Mouse (Mus musculus): Measurements from ENCODE around the gene F11. TPM values are rescaled to one million over a fixed set of nuclear protein-coding genes. Genes with fewer than 3 reads are reported as not detected.

F11 gene
- polyA plus RNA-seq, 1 experiment from 2014 or later, result not detected

DNA sequence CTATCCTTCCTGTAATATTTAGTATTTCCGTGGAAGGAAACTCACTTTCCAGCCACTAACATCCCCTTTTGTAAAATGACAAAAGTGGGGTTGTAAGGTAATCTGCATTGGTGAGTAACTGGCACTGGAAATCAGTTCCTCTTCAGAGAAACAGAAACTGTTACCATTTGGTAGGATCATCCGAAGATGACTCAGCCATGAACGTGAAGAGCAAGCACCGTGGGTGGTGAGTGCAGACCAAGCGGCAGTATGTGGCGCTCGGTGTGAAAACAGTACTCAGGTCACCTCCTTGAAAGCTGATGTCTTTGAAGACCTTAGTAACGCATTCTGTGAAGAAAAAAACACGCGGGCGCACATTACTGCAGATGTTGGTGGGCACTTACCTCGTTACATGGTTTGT is 6.8 kb downstream of the F11 start:
- Histone ChIP-seq H3K4me1 (ENCODE audit: control insufficient read depth, insufficient read depth, low read depth, low read length) (no peaks in the 10 kb centered on the region), H3K36me3 (ENCODE audit: control insufficient read depth, insufficient read depth, low read length) (no peaks in the 10 kb centered on the region), H3K27me3 (replicated peaks; ENCODE audit: control insufficient read depth, insufficient read depth, low read length) (no peaks in the 10 kb centered on the region), H3K9me3 (ENCODE audit: control insufficient read depth, low read length) (no peaks in the 10 kb centered on the region), H3K9ac (ENCODE audit: low read depth, low read length) (no peak overlapping the region), H3K4me3 (ENCODE audit: low read length) (no peak overlapping the region), H3K27ac (ENCODE audit: low read depth, low read length) (no peak overlapping the region), H3K4me2 (ENCODE audit: low read length) (no peak overlapping the region)
- WGBS, result 82% methylated on average over 12 of the region's 12 CpGs
- no peak for ATAC-seq

DNA sequence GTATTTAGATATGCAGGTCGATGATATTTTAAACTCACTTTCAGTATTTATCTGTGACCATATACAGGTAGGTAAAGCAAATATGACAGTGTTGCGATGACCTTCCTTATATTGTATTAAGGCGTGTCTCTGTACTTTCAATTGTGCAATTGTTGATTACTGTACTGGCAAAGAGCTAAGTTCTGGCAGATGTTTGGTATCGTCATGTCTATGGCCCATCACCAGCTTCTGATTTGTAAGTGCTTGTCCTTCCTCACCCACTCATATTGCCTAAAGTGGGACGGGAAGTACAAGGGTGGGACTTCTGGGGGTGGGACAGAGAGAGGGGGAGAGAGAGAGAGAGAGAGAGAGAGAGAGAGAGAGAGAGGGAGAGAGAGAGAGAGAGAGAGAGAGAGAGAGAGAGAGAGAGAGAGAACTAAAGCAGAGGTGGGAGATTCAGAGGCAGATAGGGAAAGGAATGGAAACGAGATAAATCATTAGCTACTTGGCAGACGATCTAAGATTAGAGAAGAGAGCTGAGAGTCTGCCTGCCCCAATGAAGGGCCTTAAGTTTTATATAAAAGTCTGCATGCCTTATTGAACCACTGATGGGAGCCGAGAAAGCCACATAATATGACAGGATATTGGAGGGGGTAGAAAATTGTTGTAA is 7.5 kb downstream of the F11 start:
- Histone ChIP-seq H3K27ac (ENCODE audit: low read depth, low read length) (no peak overlapping the region), H3K4me3 (ENCODE audit: low read length) (no peak overlapping the region), H3K27me3 (replicated peaks; ENCODE audit: control insufficient read depth, insufficient read depth, low read length) (no peaks in the 10 kb centered on the region), H3K4me1 (ENCODE audit: control insufficient read depth, insufficient read depth, low read depth, low read length) (no peaks in the 10 kb centered on the region), H3K36me3 (ENCODE audit: control insufficient read depth, insufficient read depth, low read length) (no peaks in the 10 kb centered on the region), H3K9ac (ENCODE audit: low read depth, low read length) (no peak overlapping the region), H3K4me2 (ENCODE audit: low read length) (no peak overlapping the region), H3K9me3 (ENCODE audit: control insufficient read depth, low read length) (no peaks in the 10 kb centered on the region)
- no peak for ATAC-seq
- 88% methylated on average over 8 of the region's 8 CpGs for WGBS

DNA sequence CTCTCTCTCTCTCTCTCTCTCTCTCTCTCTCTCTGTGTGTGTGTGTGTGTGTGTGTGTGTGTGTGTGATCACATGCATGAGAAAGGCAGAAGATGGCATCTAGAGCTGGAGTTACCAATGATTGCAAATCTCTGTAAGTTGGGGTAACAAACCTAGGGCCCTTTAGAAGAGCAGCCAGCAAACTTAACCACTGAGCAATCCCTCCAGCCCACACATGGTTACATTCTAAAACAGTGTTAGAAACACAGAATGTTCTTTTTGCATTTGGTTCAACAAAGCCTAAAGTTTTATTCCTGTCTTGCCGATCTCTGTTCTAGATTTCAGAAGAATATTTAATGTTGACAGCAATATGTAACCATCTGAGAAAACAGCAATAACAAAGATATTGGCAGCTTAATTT is 8.2 kb downstream of the F11 start:
- Histone ChIP-seq H3K4me2 (ENCODE audit: low read length) (no peak overlapping the region), H3K27me3 (replicated peaks; ENCODE audit: control insufficient read depth, insufficient read depth, low read length) (no peaks in the 10 kb centered on the region), H3K27ac (ENCODE audit: low read depth, low read length) (no peak overlapping the region), H3K36me3 (ENCODE audit: control insufficient read depth, insufficient read depth, low read length) (no peaks in the 10 kb centered on the region), H3K9me3 (ENCODE audit: control insufficient read depth, low read length) (no peaks in the 10 kb centered on the region), H3K4me3 (ENCODE audit: low read length) (no peak overlapping the region), H3K9ac (ENCODE audit: low read depth, low read length) (no peak overlapping the region), H3K4me1 (ENCODE audit: control insufficient read depth, insufficient read depth, low read depth, low read length) (no peaks in the 10 kb centered on the region)
- ATAC-seq, result no peak
- WGBS, result 100% methylated on average over 1 of the region's 1 CpGs

DNA sequence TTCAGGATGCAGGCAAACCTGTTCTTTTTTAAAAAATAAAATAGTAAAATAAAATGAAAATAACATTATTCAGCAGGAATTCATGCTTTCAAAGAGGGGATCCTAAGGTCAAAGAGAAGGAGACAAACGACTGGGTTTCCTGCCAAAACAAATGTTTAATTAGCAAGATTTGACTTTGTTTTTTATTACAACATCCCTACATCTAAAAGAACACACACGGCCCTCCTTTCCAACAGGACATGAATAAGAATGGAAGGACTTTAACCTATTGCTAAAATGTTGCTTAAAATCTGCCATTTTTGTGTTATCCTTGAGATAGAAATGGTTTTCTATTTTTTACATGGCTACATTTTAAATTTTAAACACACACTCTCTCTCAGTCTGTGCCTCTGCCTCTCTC is 8.7 kb downstream of the F11 start:
- WGBS, result 57% methylated on average over 2 of the region's 2 CpGs
- Histone ChIP-seq H3K4me2 (ENCODE audit: low read length) (no peak overlapping the region), H3K36me3 (ENCODE audit: control insufficient read depth, insufficient read depth, low read length) (no peaks in the 10 kb centered on the region), H3K9me3 (ENCODE audit: control insufficient read depth, low read length) (no peaks in the 10 kb centered on the region), H3K4me1 (ENCODE audit: control insufficient read depth, insufficient read depth, low read depth, low read length) (no peaks in the 10 kb centered on the region), H3K9ac (ENCODE audit: low read depth, low read length) (no peak overlapping the region), H3K27ac (ENCODE audit: low read depth, low read length) (no peak overlapping the region), H3K27me3 (replicated peaks; ENCODE audit: control insufficient read depth, insufficient read depth, low read length) (no peaks in the 10 kb centered on the region), H3K4me3 (ENCODE audit: low read length) (no peak overlapping the region)
- ATAC-seq, result no peak

DNA sequence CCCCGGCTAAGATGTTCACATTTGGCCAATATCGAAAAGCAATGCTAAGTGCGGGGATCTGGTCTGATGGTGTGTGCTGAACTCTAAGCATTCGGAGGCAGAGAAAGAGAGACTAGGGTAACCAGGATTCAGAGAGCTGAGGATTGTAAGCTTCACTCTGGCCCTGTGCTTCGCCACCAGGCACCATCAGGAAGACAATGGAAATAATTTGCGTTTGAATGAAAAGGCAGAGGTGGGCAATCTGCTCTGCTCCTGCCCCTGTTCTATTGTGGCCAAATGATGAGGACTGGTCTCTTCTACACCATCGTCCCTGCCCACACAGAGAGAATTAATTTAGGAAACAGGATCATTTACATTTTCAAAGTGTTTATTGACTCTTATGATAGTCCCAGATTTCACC is 15.5 kb downstream of the F11 start:
- no peaks in the 10 kb centered on the region for H3K4me1 ChIP-seq (ENCODE audit: control insufficient read depth, insufficient read depth, low read depth, low read length)
- H3K27ac ChIP-seq (ENCODE audit: low read depth, low read length), result no peak overlapping the region
- H3K9ac ChIP-seq (ENCODE audit: low read depth, low read length), result no peak overlapping the region
- 23% methylated on average over 7 of the region's 7 CpGs for WGBS
- no peaks in the 10 kb centered on the region for H3K36me3 ChIP-seq (ENCODE audit: control insufficient read depth, insufficient read depth, low read length)
- no peak for ATAC-seq
- H3K27me3 ChIP-seq (replicated peaks; ENCODE audit: control insufficient read depth, insufficient read depth, low read length), result no peaks in the 10 kb centered on the region
- no peaks in the 10 kb centered on the region for H3K9me3 ChIP-seq (ENCODE audit: control insufficient read depth, low read length)
- H3K4me3 ChIP-seq (ENCODE audit: low read length), result no peak overlapping the region
- H3K4me2 ChIP-seq (ENCODE audit: low read length), result no peak overlapping the region

DNA sequence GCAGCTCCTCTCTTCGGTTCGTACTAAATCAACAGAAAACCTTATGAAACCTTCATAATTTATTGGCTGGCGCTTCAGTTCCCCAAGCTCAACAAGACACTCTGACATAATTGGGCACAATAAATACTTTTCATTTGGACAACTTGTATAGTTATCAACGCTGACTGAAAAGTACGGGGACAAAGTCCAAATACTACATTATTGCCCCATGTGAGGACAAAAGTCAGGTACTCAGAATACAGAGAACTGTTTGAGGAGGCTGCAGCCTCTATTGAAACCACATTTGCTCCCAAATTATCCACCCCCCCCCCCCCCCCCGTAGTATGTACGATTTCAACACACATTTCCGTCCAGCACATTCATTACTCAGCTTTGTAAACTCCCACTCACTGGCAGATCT is 22.5 kb downstream of the F11 start:
- no peaks in the 10 kb centered on the region for H3K9me3 ChIP-seq (ENCODE audit: control insufficient read depth, low read length)
- no peaks in the 10 kb centered on the region for H3K27me3 ChIP-seq (replicated peaks; ENCODE audit: control insufficient read depth, insufficient read depth, low read length)
- ATAC-seq, result no peak
- no peaks in the 10 kb centered on the region for H3K36me3 ChIP-seq (ENCODE audit: control insufficient read depth, insufficient read depth, low read length)
- no peak overlapping the region for H3K4me3 ChIP-seq (ENCODE audit: low read length)
- H3K4me1 ChIP-seq (ENCODE audit: control insufficient read depth, insufficient read depth, low read depth, low read length), result no peaks in the 10 kb centered on the region
- H3K27ac ChIP-seq (ENCODE audit: low read depth, low read length), result no peak overlapping the region
- WGBS, result 93% methylated on average over 7 of the region's 8 CpGs
- H3K9ac ChIP-seq (ENCODE audit: low read depth, low read length), result no peak overlapping the region
- H3K4me2 ChIP-seq (ENCODE audit: low read length), result no peak overlapping the region

DNA sequence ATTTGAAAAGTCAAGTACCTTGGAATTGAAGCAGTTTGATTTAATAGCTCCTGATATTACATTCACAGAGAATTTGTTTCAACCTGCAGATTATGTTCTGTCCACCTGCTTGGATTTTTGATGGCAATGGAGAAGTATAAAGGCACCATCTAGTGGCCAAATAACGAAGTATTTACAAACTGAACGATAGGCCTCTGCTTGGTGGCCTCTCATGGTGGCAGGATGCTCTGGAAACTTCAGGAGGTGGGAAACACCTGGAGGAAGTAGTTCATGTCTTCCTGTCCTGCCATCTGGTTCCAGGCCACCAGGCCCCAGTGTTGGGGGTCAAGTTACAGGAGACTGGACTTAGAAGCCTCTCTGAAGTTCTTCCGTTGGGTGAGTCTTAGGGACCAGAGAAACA is 23.5 kb downstream of the F11 start:
- no peaks in the 10 kb centered on the region for H3K27me3 ChIP-seq (replicated peaks; ENCODE audit: control insufficient read depth, insufficient read depth, low read length)
- no peaks in the 10 kb centered on the region for H3K36me3 ChIP-seq (ENCODE audit: control insufficient read depth, insufficient read depth, low read length)
- no peaks in the 10 kb centered on the region for H3K9me3 ChIP-seq (ENCODE audit: control insufficient read depth, low read length)
- WGBS, result 30% methylated on average over 3 of the region's 3 CpGs
- H3K4me3 ChIP-seq (ENCODE audit: low read length), result no peak overlapping the region
- peak; percentile 58; the same call in 1 of the 2 replicates for ATAC-seq
- H3K9ac ChIP-seq (ENCODE audit: low read depth, low read length), result no peak overlapping the region
- no peaks in the 10 kb centered on the region for H3K4me1 ChIP-seq (ENCODE audit: control insufficient read depth, insufficient read depth, low read depth, low read length)
- no peak overlapping the region for H3K27ac ChIP-seq (ENCODE audit: low read depth, low read length)
- H3K4me2 ChIP-seq (ENCODE audit: low read length), result no peak overlapping the region

DNA sequence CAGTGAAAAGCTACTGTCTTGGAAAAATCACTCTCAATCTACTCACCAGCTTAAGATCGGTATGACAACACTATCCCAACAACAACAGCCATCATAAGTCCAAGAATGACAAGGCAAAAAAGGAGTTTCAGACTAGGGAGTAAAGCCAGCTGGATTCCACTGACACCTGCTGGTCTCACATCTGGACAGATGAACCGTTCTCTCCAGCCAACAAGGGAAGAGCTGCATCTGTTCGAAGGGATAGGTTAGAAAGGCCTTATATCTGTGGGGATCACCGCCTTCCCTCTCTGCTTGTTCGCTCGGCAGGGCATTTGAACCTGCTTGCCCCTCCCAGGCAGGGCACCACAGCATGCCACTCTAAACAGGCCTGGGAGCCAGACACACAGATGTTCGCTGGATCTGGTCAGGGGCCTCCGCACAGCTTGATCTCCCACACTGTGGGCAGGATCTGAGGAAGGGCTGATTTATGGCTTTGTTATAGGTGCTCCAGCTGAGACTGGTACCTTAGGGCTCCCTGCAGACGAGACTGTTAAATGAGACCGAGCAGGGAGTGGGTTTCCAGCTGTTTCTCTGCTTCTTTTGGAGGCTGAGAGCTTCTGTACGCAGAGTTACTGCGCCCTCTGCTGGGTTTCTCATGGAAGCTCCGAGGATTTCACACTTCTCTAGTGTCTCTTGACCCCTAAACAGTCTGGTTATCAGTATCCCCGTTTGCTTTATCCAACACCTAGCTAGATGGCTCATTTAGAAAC is 25.5 kb downstream of the F11 start:
- ATAC-seq, result peak; percentile 92
- Histone ChIP-seq H3K27me3 (replicated peaks; ENCODE audit: control insufficient read depth, insufficient read depth, low read length) (no peaks in the 10 kb centered on the region), H3K4me3 (ENCODE audit: low read length) (no peak overlapping the region), H3K4me2 (ENCODE audit: low read length) (peak overlapping the region; percentile 44), H3K4me1 (ENCODE audit: control insufficient read depth, insufficient read depth, low read depth, low read length) (no peaks in the 10 kb centered on the region), H3K9ac (ENCODE audit: low read depth, low read length) (peak overlapping the region; percentile 35; the same call in 1 of the 2 replicates), H3K27ac (ENCODE audit: low read depth, low read length) (no peak overlapping the region), H3K9me3 (ENCODE audit: control insufficient read depth, low read length) (no peaks in the 10 kb centered on the region), H3K36me3 (ENCODE audit: control insufficient read depth, insufficient read depth, low read length) (no peaks in the 10 kb centered on the region)
- 11% methylated on average over 14 of the region's 14 CpGs for WGBS

DNA sequence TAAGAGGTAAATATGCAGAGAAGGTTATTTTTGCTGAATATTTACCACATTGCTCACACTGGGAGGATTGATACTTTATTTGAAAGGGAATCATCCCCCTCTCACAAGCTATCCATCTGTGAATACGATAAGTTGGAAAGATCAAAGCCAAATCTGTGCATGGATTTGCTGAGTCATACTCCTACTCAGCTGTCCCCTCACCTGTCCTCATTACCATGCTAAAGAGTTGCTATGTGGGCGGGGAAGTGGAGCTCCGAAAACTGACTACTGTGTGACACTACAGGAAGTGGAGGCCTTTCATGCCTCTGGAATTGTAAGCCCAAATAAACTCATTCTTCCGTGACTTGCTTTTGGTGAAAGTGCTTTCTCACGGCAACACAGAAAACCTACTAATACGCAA is 26.6 kb downstream of the F11 start:
- H3K9ac ChIP-seq (ENCODE audit: low read depth, low read length), result no peak overlapping the region
- H3K4me2 ChIP-seq (ENCODE audit: low read length), result no peak overlapping the region
- H3K36me3 ChIP-seq (ENCODE audit: control insufficient read depth, insufficient read depth, low read length), result no peaks in the 10 kb centered on the region
- H3K4me1 ChIP-seq (ENCODE audit: control insufficient read depth, insufficient read depth, low read depth, low read length), result no peaks in the 10 kb centered on the region
- H3K9me3 ChIP-seq (ENCODE audit: control insufficient read depth, low read length), result no peaks in the 10 kb centered on the region
- no peak overlapping the region for H3K4me3 ChIP-seq (ENCODE audit: low read length)
- no peak overlapping the region for H3K27ac ChIP-seq (ENCODE audit: low read depth, low read length)
- no peaks in the 10 kb centered on the region for H3K27me3 ChIP-seq (replicated peaks; ENCODE audit: control insufficient read depth, insufficient read depth, low read length)
- ATAC-seq, result no peak
- 85% methylated on average over 6 of the region's 6 CpGs for WGBS
